Mouse (Mus musculus) spleen, adult 12 weeks (tissue): ENCODE data around the gene Mterf1b.

Experiments
- DNase-seq: peaks from one replicate; pipeline ENCODE4 v3.0.0; 2022; ENCODE audit warnings: low spot score

The Mterf1b gene

GRCm38 (mm10) chr5:4245004-4245403 lies 52.8 kb downstream of the Mterf1b start:
- DNase-seq = no peak

- no peak for DNase-seq
These were observed 53.9 kb downstream of the Mterf1b start for GRCm38 (mm10) chr5:4246095-4246494.
